Mouse (Mus musculus): Measurements from ENCODE around the gene Gdpd5. TPM values are rescaled to one million over a fixed set of nuclear protein-coding genes. Genes with fewer than 3 reads are reported as not detected.
"Not testable (repeated sequence)": the region's sequence is repeated elsewhere in the genome, so short reads cannot be mapped to it uniquely, and the experiment has no call there.

Gdpd5 gene
- polyA plus RNA-seq, 1 experiment from 2014 or later = 40.0 TPM

DNA sequence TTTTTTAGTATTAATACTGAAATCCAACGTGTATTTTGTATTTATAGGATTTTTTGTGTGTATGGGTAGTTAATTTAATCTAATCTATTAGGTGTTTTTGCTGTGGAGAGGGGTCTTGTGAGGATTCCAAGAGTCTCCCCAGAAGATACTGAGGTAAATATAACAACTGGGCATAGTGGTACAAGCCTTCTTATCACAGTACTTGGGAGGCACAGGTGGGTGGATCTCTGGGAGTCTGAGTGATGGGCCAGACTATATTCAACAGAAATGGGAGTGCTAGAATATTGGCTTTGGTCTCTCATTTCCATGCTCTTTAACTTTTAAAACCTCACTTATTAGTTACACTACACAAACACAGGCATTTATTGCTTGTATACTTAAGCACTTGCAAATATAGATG lies 119.9 kb downstream of the Gdpd5 start:
- no peak overlapping the region for H3K27ac ChIP-seq (replicated peaks; ENCODE audit: low read depth, low read length)
- no peak overlapping the region for H3K9ac ChIP-seq (replicated peaks; ENCODE audit: low read length)
- no peak overlapping the region for H3K4me3 ChIP-seq (replicated peaks; ENCODE audit: low read depth, low read length)
- no peaks in the 10 kb centered on the region for H3K9me3 ChIP-seq (ENCODE audit: control insufficient read depth, low read length)
- H3K36me3 ChIP-seq (ENCODE audit: control insufficient read depth, insufficient read depth, low read length) = no peaks in the 10 kb centered on the region
- DNase-seq (no peak), ATAC-seq (ENCODE audit: low FRiP score, low TSS enrichment) (no peak)
- no peaks in the 10 kb centered on the region for H3K27me3 ChIP-seq (ENCODE audit: control insufficient read depth, insufficient read depth, low read length)
- no peaks in the 10 kb centered on the region for H3K4me1 ChIP-seq (ENCODE audit: control insufficient read depth, insufficient read depth, low read length)
- no peak overlapping the region for H3K4me2 ChIP-seq (ENCODE audit: low read length)
- WGBS = 58% methylated on average over 1 of the region's 1 CpGs

GRCm38 (mm10) chr7:99504556-99504955 lies 123.3 kb downstream of the Gdpd5 start:
- no peak overlapping the region for H3K9ac ChIP-seq (replicated peaks; ENCODE audit: low read length)
- DNase-seq = no peak
- no peak for ATAC-seq (ENCODE audit: low FRiP score, low TSS enrichment)
- no peak overlapping the region for H3K4me3 ChIP-seq (replicated peaks; ENCODE audit: low read depth, low read length)
- H3K27ac ChIP-seq (replicated peaks; ENCODE audit: low read depth, low read length) = no peak overlapping the region
- no peak overlapping the region for H3K4me2 ChIP-seq (ENCODE audit: low read length)
- no peaks in the 10 kb centered on the region for H3K9me3 ChIP-seq (ENCODE audit: control insufficient read depth, low read length)
- no peaks in the 10 kb centered on the region for H3K4me1 ChIP-seq (ENCODE audit: control insufficient read depth, insufficient read depth, low read length)
- no peaks in the 10 kb centered on the region for H3K36me3 ChIP-seq (ENCODE audit: control insufficient read depth, insufficient read depth, low read length)
- H3K27me3 ChIP-seq (ENCODE audit: control insufficient read depth, insufficient read depth, low read length) = no peaks in the 10 kb centered on the region

DNA sequence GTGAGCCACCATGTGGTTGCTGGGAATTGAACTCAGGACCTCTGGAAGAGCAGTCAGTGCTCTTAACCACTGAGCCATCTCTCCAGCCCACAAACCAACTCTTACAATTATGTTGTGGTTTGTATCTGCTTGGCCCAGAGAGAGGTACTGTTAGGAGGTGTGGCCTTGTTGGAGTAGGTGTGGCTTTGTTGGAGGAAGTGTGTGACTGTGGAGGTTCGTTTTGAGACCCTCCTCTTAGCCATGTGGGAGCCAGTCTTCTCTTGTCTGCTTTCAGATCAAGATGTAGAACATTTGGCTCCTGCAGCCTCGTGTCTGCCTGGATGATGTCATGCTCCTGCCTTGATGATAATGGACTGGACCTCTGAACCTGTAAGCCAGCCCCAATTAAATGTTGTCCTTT lies 127.0 kb downstream of the Gdpd5 start:
- H3K4me2 ChIP-seq (ENCODE audit: low read length); H3K27me3 ChIP-seq (ENCODE audit: control insufficient read depth, insufficient read depth, low read length); DNase-seq; H3K9ac ChIP-seq (replicated peaks; ENCODE audit: low read length); H3K27ac ChIP-seq (replicated peaks; ENCODE audit: low read depth, low read length); H3K9me3 ChIP-seq (ENCODE audit: control insufficient read depth, low read length); H3K36me3 ChIP-seq (ENCODE audit: control insufficient read depth, insufficient read depth, low read length); H3K4me3 ChIP-seq (replicated peaks; ENCODE audit: low read depth, low read length); H3K4me1 ChIP-seq (ENCODE audit: control insufficient read depth, insufficient read depth, low read length); ATAC-seq (ENCODE audit: low FRiP score, low TSS enrichment): not testable (repeated sequence)
- 37% methylated on average over 2 of the region's 2 CpGs for WGBS

DNA sequence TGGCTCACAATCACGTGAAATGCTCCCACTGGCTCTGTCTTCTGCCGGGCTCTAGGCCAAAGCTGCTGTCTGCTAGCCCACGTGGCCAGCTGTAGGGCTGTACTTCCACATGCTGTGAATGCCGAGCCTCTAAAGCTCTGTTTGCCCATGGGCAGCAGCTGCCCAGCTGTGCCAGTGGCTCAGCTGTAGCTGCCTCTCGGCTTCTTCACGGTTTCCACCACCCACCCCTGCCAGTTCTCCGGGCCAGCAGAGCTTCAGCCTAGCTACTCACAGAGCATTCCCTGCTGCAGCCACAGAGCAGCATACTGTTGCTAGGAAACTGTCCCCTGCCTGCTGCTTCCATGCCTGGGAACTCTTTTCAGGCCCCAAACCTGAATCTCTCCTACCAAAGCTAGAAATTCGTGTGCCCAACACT lies 128.9 kb downstream of the Gdpd5 start:
- Histone ChIP-seq H3K4me1 (ENCODE audit: control insufficient read depth, insufficient read depth, low read length) (no peaks in the 10 kb centered on the region), H3K4me3 (replicated peaks; ENCODE audit: low read depth, low read length) (no peak overlapping the region), H3K9ac (replicated peaks; ENCODE audit: low read length) (no peak overlapping the region), H3K4me2 (ENCODE audit: low read length) (peak overlapping the region; percentile 13; the same call in 1 of the 2 replicates), H3K27ac (replicated peaks; ENCODE audit: low read depth, low read length) (peak overlapping the region; percentile 21), H3K27me3 (ENCODE audit: control insufficient read depth, insufficient read depth, low read length) (no peaks in the 10 kb centered on the region), H3K9me3 (ENCODE audit: control insufficient read depth, low read length) (no peaks in the 10 kb centered on the region), H3K36me3 (ENCODE audit: control insufficient read depth, insufficient read depth, low read length) (no peaks in the 10 kb centered on the region)
- DNase-seq (peak; percentile 73), ATAC-seq (ENCODE audit: low FRiP score, low TSS enrichment) (peak; percentile 27; the same call in 1 of the 2 replicates)
- WGBS = 3% methylated on average over 8 of the region's 8 CpGs

Other genes with a start within 250 kb of the Gdpd5 start
- 16.6 and 21.0 TPM in 2 replicates for gene Uvrag, start 240.3 kb upstream of the Gdpd5 start, polyA plus RNA-seq (2014; fragmentation: Nextera tagmentation; extraction: Ambion mirVana)
- 15.1 and 16.6 TPM in 2 replicates for gene Dgat2, start 198.7 kb upstream of the Gdpd5 start, polyA plus RNA-seq (2014; fragmentation: Nextera tagmentation; extraction: Ambion mirVana)
- 1.4 and 2.1 TPM in 2 replicates for gene Mogat2, start 142.8 kb upstream of the Gdpd5 start, polyA plus RNA-seq (2014; fragmentation: Nextera tagmentation; extraction: Ambion mirVana)
- 94.4 and 102 TPM in 2 replicates for gene Map6, start 114.0 kb upstream of the Gdpd5 start, polyA plus RNA-seq (2014; fragmentation: Nextera tagmentation; extraction: Ambion mirVana)
- gene Serpinh1, start 28.2 kb upstream of the Gdpd5 start, polyA plus RNA-seq (2014; fragmentation: Nextera tagmentation; extraction: Ambion mirVana) = 61.6 and 89.0 TPM in 2 replicates
- 10.7 and 11.6 TPM in 2 replicates for gene Klhl35, start 84.6 kb downstream of the Gdpd5 start, polyA plus RNA-seq (2014; fragmentation: Nextera tagmentation; extraction: Ambion mirVana)
- 488 and 521 TPM in 2 replicates for gene Rps3, start 102.3 kb downstream of the Gdpd5 start, polyA plus RNA-seq (2014; fragmentation: Nextera tagmentation; extraction: Ambion mirVana)
- 10.3 and 13.3 TPM in 2 replicates for gene Arrb1, start 154.1 kb downstream of the Gdpd5 start, polyA plus RNA-seq (2014; fragmentation: Nextera tagmentation; extraction: Ambion mirVana)
- gene Tpbgl, start 245.7 kb downstream of the Gdpd5 start, polyA plus RNA-seq (2014; fragmentation: Nextera tagmentation; extraction: Ambion mirVana) = 1.2 and 1.6 TPM in 2 replicates